Mouse (Mus musculus) CH12F3 (cell line): Measurements from ENCODE around the gene Cyb5r2.

ENCODE experiments used
- in situ Hi-C: fragments of 300-500 bp; cut with MboI; formaldehyde crosslinking; loops from 2 replicates; pipeline ENCODE4 v1.14.3; 2020; ENCODE audit warnings: low sequenced_read_pairs

Gene Cyb5r2

DNA sequence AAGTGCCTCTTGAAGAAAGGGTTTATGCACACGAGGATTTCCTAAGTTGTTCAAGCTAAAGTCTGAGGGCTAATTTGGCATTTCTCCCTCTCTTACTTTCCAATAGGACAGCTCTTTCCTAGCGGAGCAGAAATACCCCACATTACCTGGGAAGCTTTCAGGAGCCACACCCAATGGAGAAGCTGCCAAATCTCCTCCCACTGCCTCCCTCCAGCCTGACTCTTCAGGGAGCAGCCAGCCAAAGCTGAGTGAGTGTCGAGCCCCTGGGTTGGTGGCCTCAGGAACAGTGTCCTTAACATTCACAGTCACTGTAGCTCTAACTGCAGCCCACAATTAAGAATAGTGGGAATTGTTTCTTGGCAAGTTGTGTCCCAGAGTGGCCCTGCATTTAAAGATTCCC, 30.3 kb downstream of the Cyb5r2 start:
- in situ Hi-C loops: no loop called here

DNA sequence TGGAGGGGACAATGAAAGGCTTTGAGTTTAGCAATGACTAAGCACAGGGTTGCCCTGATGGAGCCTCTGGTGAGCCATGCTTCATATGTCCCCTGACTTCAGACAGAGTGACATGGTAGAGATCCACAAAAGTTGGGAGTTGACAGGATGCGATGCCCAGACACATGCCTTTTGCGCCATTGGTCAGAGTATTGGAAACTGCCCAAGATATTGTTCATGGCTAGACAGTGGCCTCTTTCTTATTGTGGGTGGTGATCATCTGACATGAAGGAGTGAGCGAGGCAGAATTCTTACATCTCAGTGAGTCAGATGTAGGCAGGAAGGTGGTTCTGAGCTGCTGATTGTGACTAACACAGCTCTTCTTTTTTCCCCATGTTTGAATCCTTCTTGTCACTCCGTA, 35.3 kb downstream of the Cyb5r2 start:
- in situ Hi-C loops: no loop called here

DNA sequence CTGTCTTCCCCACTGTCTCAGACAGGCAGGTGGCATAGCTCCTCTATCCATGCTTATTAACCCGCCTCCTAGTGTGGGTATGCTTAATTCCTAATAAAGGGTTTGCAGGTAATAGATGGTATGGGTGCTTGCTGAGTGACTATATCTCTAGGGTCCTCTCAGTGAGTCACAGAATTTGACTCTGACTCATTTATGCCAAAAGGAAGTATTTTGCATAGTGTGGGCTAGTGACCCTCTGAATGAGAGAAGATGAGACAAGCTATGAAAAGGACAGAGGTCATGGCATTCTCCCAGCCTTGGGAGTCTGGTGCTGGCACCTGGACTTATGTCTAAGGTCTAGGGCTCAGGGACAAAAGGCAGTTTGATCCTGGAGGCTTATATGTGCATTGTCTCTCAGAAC, 37.1 kb downstream of the Cyb5r2 start:
- in situ Hi-C loops: no loop called here

DNA sequence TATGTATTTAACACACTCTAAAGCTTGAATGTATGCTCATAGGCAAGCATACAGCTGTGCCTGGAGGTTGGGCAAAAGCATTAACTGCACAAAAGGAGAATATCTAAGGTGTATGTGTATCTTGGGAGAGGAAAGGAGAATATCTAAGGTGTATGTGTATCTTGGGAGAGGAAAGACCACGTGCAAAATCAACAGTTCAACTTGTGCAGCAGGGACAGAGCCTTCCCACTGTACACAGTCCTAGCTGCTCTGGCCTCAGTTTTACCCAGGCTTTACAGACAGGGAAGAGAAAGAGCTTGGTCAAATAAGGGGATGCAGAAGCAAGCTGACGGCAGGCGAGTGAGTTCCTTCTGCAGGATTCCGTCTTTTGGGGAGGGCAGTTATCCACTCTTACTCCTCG, 43.8 kb downstream of the Cyb5r2 start:
- in situ Hi-C loops: no loop called here

DNA sequence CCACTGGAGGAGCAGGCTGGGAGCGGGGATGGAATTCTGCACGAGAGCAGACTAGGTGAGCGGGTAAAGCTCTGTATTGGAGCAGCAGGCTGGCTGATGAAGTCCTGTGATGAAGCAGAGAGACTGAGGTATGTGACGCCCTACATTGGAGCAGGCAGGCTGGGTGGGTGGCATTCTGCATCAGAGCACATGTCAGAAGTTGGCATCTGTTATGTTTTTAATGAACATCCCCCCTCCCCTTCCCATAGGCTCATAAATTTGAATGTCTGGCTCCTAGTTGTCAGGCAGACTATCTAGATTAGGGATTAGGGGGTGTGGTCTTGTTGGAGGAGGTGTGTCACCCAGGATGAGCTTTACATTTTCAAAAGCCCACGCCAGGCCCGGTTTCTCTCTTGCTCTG, 45.1 kb downstream of the Cyb5r2 start:
- in situ Hi-C loops: no loop called here

DNA sequence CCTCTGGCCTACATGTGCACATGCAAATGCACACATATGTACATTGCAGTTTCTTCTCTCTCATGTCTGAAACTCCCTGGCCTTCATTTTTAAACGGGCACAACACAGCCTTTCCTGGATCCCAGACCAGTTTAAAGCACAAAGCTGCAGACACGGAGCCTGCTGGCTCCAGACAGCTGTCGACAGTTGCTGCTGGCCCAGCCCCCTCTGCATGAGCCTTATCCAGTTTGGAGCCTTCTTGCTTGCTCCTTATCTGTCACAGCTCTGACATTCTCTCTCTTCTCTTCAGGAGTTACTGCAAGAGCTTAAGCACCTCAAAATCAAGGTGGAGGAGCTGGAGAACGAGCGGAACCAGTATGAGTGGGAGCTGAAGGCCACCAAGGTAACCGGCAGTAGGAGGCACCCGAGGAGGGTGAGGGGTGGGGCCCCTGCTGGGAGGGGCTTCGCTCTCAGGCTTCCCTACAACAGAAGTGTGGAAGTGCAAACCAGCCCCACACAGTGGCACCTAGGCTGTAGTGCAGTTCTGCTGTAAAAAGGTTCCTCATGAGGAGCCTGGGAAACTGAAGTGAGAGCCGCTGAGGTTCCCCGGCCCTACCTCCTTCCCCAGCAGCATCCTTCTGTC, 49.2 kb downstream of the Cyb5r2 start:
- in situ Hi-C loops: no loop called here

DNA sequence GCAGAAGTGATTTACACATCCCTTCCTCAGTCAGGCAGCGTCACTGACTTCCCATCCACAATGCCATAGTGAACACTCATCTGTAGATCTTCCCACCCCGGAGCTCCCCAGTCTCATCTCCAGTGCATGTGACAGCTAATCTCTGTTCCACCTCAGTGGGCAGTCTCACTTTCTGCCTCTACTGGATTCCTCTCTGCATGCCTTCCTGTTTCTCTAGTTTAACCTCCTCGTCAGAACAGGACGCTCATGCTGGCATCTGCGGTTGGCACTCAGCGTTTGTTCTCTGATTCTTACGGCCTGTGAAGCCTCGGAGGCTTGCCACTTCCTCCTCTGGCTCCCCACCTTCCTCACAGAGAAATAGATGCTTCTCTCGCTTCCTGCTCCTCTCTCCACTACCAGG, 50.2 kb downstream of the Cyb5r2 start:
- in situ Hi-C loops: no loop called here

DNA sequence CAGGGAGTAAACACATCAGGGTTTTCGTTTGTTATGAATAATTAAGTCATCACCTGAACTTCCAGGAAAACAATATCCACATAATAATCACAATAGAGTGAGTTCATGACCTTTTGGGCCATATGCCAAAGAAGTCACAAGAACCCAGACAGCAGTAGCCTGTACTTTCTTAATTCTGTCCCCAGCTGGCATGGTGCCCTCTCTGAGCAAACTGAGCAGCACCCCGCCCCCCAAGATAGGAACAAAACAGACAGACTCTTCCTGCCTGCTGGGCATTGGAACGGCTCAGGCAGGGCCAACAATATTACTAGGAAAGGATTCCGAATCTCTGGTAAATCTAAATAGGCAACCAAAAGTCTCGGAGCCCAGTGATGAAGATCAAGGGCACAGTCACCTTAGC, 51.9 kb downstream of the Cyb5r2 start:
- in situ Hi-C loops: no loop called here

DNA sequence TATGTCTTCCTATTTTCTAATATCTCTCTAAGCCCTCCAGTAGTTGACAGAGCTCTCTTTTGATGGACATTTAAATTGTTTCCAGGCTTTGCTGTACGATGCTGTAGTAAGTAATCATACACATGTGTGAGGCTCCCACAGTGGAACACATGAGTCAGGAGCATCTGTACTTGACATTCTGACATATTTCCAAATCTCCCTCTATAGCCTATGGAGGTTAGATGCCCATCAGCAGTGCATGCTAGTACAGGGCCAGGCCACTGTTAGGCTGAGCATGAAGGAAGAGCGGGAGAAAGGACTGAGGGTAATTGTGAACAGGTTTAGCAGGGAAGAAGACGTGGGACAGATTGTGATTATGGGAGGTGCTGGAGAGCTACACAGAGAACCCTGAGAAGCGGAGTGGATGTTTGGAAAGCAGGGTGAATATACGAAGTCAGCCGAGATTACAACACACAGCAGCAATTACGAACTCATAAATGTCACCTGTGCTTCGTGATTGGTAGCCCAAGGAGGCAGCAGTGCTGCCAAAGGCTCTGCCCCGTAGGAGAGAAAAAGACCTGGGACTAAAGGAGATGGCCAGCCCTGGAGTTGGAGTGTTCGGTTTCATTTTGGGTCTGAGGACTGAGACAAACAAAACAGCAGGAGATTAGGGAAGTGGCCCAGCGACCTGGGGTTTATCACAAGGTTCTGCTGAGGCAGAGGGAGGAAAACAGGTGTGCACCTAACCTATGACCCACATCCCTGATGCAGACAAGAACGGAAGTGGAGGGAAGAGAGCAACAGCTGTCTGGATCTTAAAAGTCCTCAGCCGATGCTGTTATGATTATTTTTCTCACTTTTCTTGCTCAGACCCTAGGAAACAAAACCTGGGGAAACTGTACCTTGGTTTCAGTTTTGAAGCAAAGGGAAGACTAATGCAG, 55.1 kb downstream of the Cyb5r2 start:
- in situ Hi-C loops: no loop called here

DNA sequence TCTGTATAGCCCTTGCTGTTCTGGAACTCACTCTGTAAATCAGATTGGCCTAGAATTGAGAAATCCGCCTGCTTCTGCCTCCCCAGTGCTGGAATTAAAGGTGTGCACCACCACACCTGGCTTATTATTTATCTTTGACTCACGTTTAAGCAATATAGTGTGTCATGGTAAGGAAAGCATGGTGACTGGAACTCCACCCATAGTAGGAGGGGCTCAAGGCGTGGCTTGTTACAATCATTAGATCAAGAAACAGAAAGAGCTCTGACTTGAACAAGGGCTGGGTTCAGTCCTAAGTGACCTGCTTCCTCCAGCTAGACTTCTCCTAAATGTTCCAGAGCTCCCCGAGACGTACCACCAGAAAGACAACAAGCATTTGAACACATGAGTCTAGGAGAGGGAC, 57.2 kb downstream of the Cyb5r2 start:
- in situ Hi-C loops: no loop called here

DNA sequence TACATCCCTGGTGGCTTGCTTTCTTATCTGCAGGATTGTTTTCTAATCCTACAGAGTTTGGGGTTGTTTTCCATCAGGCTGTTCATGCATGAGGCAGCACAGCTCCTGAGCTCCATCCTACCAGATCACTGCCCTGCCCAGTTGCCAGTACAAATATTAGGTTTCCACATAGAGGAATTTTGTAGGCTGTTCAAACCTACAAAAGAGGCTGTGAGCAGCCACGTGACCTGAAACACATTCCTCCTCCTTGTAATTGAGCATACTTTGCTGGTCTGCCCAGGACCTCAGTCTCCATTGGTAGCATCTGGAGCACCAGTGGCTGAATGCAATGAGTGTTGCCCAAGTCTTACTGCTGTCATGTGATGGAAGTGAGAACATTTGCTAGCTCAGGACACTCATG, 57.9 kb downstream of the Cyb5r2 start:
- in situ Hi-C loops: no loop called here
